Mouse (Mus musculus) heart, postnatal 0 days (tissue): ENCODE measurements around the gene Twf2. TPM values are rescaled to one million over a fixed set of nuclear protein-coding genes. Genes with fewer than 3 reads are reported as not detected.
A peak's percentile ranks its signal among the peaks of the same experiment; 100 is the strongest.

ENCODE experiments used
- ATAC-seq: fragments of 200-750 bp; cut with Nextera tagmentation; 2 replicates; pipeline ENCODE4 v1.8.0; 2017; ENCODE audit warnings: low read depth, moderate number of reproducible peaks, moderate library complexity; ENCODE audit not compliant: insufficient read depth
- DNase-seq: peaks from one replicate; pipeline ENCODE4 v3.0.0-alpha.2; 2016; ENCODE audit warnings: low spot score
- H3K27ac ChIP-seq: fragments of 300-500 bp; sonication (generic); 2 replicates; pipeline ENCODE4 v1.5.1; 2014; ENCODE audit warnings: low read depth, mild to moderate bottlenecking
- H3K27me3 ChIP-seq: fragments of 300-500 bp; sonication (generic); 2 replicates; pipeline ENCODE4 v1.6.1; 2014; ENCODE audit warnings: low read length, mixed read lengths; ENCODE audit not compliant: control insufficient read depth, insufficient read depth
- H3K36me3 ChIP-seq: fragments of 300-500 bp; sonication (generic); replicated peaks from 2 replicates; pipeline ENCODE4 v1.6.1; 2014; ENCODE audit warnings: low read length, mixed read lengths; ENCODE audit not compliant: control insufficient read depth, insufficient read depth
- H3K4me1 ChIP-seq: fragments of 300-500 bp; sonication (generic); 2 replicates; pipeline ENCODE4 v1.6.1; 2014; ENCODE audit warnings: antibody characterized with exemption; ENCODE audit not compliant: control insufficient read depth, insufficient read depth
- H3K4me2 ChIP-seq: fragments of 300-500 bp; sonication (generic); 2 replicates; pipeline ENCODE4 v1.6.1; 2014; ENCODE audit warnings: low read depth, mild to moderate bottlenecking, low read length, moderate library complexity
- H3K4me3 ChIP-seq: fragments of 300-500 bp; sonication (generic); 2 replicates; pipeline ENCODE4 v1.5.1; 2014; ENCODE audit warnings: low read depth, low read length
- H3K9ac ChIP-seq: fragments of 300-500 bp; sonication (generic); replicated peaks from 2 replicates; pipeline ENCODE4 v1.6.1; 2014; ENCODE audit warnings: low read depth, low read length, mixed read lengths
- H3K9me3 ChIP-seq: fragments of 300-500 bp; sonication (generic); replicated peaks from 2 replicates; pipeline ENCODE4 v1.6.1; 2016; ENCODE audit warnings: low read length; ENCODE audit not compliant: control insufficient read depth
- CTCF ChIP-seq: IDR thresholded peaks from 2 replicates; pipeline ENCODE4 v1.5.1; 2016; ENCODE audit warnings: antibody characterized with exemption, control low read depth, low read depth
- EP300 ChIP-seq: IDR thresholded peaks from 2 replicates; pipeline ENCODE4 v1.6.1; 2016; ENCODE audit warnings: antibody characterized with exemption, low read depth
- WGBS: fragments of 180-500 bp; shearing (Covaris S2); extraction: QIAGEN DNeasy Blood & Tissue Kit; methylation state at CpG from one replicate; pipeline ENCODE4 v1.1.7; 2014; 5-methylcytosine and 5-hydroxymethylcytosine counted together
- polyA plus RNA-seq: library from polyadenylated mRNA; unstranded; fragments of >200 nt; fragmentation: Nextera tagmentation; extraction: Ambion mirVana; gene quantifications from 2 replicates; pipeline ENCODE4 v1.2.1, GENCODE M21; 2015
- total RNA-seq: library from RNA; depleted of rRNA; stranded (reverse); fragments of >200 nt; gene quantifications from 2 replicates; pipeline ENCODE4 v1.2.3, GENCODE M21; 2014; ENCODE audit warnings: low replicate concordance

Twf2 gene
- total and polyA plus RNA-seq, 2 experiments from 2014 or later: 57.3 to 92.1 TPM

DNA sequence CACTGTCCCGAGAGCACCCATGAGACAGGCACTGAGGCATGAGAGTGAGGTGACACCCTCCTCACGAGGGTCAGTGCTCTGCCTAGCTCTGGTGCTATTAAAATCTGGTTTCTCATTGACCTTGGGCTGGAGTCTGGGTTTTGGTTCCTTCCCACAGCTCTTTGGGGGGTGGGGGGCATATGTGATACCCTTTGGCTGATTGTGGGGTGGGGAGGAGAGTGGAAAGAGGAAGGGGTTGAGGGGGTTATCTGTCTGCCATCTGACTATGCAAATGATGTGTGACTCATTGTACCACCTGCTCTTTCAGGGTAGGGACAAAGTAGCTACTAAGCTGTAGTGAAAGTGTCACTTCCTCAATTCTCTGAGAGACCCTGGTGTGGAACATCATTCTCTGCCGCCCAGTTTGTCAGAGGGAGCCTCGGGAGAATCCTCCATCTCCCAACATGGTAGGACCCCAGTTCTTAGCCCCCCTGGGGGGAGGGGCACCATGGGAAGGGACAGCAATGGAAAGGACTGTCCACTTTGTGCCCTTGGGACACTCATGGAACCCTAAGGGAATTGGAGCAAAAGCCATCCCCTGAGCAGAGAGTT lies 19.4 kb downstream of the Twf2 start, which contains the start of gene Tlr9:
Gene Tlr9 (plus strand): TSS at position 338 of the 591 bp plus-strand sequence.
- Histone ChIP-seq H3K27ac (no peak within 1 kb of the TSS), H3K4me2 (no peak within 1 kb of the TSS), H3K4me3 (no peak within 1 kb of the TSS), H3K27me3 (peaks cover 8% of the 10 kb centered on the region), H3K36me3 (no peaks in the 10 kb centered on the region), H3K9ac (no peak within 1 kb of the TSS), H3K9me3 (no peaks in the 10 kb centered on the region), H3K4me1 (peaks cover 11% of the 10 kb centered on the region; the same call in 1 of the 2 replicates)
- ATAC-seq (no peak), DNase-seq (no peak)
- 45% methylated on average over 4 of the region's 4 CpGs for WGBS
- TF ChIP-seq EP300 (no peak), CTCF (no peak)

DNA sequence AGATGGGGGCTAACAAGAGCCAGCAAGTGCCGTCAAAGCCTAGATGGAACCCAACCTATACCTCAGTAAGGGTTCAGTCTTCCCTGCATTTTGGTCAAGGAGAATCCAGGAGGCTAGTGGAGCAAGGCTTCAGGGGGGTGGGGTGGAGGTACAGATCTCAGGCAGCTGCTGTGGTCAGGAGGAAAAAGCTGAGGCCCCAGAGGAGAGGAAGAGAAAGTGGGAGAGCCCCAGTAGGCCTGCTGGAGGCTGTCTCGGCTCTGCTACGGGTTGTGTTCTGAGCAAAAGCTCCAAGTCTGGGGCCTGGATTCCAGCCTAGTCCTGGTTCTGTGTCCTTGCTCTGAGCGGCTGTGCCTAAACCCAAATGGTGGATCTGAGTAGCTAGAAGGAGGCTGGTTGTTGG lies 20.1 kb downstream of the Twf2 start:
- Histone ChIP-seq H3K27me3 (peaks cover 8% of the 10 kb centered on the region), H3K9ac (no peak overlapping the region), H3K9me3 (no peaks in the 10 kb centered on the region), H3K4me2 (no peak overlapping the region), H3K4me1 (peaks cover 11% of the 10 kb centered on the region; the same call in 1 of the 2 replicates), H3K36me3 (no peaks in the 10 kb centered on the region), H3K27ac (no peak overlapping the region), H3K4me3 (no peak overlapping the region)
- no peak for DNase-seq
- TF ChIP-seq CTCF: no peak
- 76% methylated on average over 4 of the region's 4 CpGs for WGBS
- ATAC-seq: no peak

DNA sequence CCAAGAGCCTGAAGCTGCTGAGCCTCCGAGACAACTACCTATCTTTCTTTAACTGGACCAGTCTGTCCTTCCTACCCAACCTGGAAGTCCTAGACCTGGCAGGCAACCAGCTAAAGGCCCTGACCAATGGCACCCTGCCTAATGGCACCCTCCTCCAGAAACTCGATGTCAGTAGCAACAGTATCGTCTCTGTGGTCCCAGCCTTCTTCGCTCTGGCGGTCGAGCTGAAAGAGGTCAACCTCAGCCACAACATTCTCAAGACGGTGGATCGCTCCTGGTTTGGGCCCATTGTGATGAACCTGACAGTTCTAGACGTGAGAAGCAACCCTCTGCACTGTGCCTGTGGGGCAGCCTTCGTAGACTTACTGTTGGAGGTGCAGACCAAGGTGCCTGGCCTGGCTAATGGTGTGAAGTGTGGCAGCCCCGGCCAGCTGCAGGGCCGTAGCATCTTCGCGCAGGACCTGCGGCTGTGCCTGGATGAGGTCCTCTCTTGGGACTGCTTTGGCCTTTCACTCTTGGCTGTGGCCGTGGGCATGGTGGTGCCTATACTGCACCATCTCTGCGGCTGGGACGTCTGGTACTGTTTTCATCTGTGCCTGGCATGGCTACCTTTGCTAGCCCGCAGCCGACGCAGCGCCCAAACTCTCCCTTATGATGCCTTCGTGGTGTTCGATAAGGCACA lies 22.7 kb downstream of the Twf2 start:
- Histone ChIP-seq H3K4me2 (peak overlapping the region; percentile 82), H3K9me3 (no peaks in the 10 kb centered on the region), H3K27ac (0 out of 2 replicates have a peak overlapping the region, but pooled peaks have one; percentile 5), H3K4me1 (peaks cover 11% of the 10 kb centered on the region; the same call in 1 of the 2 replicates), H3K36me3 (no peaks in the 10 kb centered on the region), H3K27me3 (peaks cover 8% of the 10 kb centered on the region), H3K4me3 (peak overlapping the region; percentile 42), H3K9ac (peak overlapping the region; percentile 48; the same call in 1 of the 2 replicates)
- WGBS: 56% methylated on average over 24 of the region's 24 CpGs
- DNase-seq (no peak), ATAC-seq (no peak)
- TF ChIP-seq CTCF (no peak), EP300 (no peak)

DNA sequence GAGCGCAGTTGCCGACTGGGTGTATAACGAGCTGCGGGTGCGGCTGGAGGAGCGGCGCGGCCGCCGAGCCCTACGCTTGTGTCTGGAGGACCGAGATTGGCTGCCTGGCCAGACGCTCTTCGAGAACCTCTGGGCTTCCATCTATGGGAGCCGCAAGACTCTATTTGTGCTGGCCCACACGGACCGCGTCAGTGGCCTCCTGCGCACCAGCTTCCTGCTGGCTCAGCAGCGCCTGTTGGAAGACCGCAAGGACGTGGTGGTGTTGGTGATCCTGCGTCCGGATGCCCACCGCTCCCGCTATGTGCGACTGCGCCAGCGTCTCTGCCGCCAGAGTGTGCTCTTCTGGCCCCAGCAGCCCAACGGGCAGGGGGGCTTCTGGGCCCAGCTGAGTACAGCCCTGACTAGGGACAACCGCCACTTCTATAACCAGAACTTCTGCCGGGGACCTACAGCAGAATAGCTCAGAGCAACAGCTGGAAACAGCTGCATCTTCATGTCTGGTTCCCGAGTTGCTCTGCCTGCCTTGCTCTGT lies 23.3 kb downstream of the Twf2 start:
- H3K36me3 ChIP-seq: no peaks in the 10 kb centered on the region
- H3K4me3 ChIP-seq: peak overlapping the region; percentile 42
- WGBS: 6% methylated on average over 34 of the region's 34 CpGs
- ATAC-seq: peak; percentile 66
- peak overlapping the region; percentile 5; the same call in 1 of the 2 replicates for H3K27ac ChIP-seq
- peak overlapping the region; percentile 82 for H3K4me2 ChIP-seq
- TF ChIP-seq EP300 (no peak), CTCF (peak; percentile 48)
- H3K27me3 ChIP-seq: peaks cover 8% of the 10 kb centered on the region
- peak overlapping the region; percentile 48 for H3K9ac ChIP-seq
- peak; percentile 51 for DNase-seq
- no peaks in the 10 kb centered on the region for H3K9me3 ChIP-seq
- H3K4me1 ChIP-seq: peaks cover 11% of the 10 kb centered on the region; the same call in 1 of the 2 replicates

DNA sequence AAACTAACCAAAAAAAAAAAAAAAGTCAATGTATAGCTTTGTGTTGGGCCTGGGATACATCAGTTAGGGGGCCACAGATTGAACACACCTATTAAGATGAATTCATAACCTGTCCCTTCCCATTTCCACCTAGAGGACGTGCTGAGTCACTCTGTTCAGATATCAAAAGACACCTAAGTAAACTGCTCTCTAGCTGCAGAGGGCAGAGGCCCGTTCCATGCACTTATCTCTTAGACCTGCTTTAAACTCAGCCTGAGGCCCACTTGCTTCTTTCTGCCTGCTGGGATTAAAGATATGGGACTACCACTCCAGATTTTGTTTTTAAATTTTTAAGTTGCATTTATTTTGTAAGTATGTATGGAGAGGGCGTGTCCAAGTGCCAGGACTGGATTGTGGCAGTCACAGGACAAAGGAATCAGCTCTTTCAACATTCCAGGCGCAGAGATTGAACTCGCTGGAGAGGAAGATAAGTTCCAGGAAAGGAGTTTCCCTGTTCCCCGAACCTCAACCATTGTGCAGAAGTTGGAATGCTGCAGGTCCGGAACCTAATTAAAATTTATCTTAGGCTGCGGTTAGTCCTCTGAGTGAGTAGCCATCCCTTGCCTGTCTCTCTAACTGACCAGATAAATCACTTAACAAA lies 25.0 kb downstream of the Twf2 start:
- H3K27ac ChIP-seq: peak overlapping the region; percentile 47

More for the DNA sequence above, 25.0 kb downstream of the Twf2 start:
- Histone ChIP-seq H3K4me1 (peaks cover 11% of the 10 kb centered on the region; the same call in 1 of the 2 replicates), H3K27me3 (peaks cover 8% of the 10 kb centered on the region), H3K9ac (no peak overlapping the region), H3K9me3 (no peaks in the 10 kb centered on the region), H3K4me3 (no peak overlapping the region), H3K4me2 (no peak overlapping the region), H3K36me3 (peaks cover 7% of the 10 kb centered on the region; the same call in 1 of the 2 replicates)
- ATAC-seq (no peak), DNase-seq (no peak)
- WGBS: 22% methylated on average over 8 of the region's 8 CpGs
- TF ChIP-seq EP300 (no peak), CTCF (no peak)
